Mouse (Mus musculus) lung, embryonic 15.5 days (tissue): ENCODE results near the gene Opalin. TPM values are rescaled to one million over a fixed set of nuclear protein-coding genes. Genes with fewer than 3 reads are reported as not detected.

Source experiments
- ATAC-seq: fragments of 200-750 bp; cut with Nextera tagmentation; 2 replicates; pipeline ENCODE4 v1.8.0; 2017; ENCODE audit warnings: moderate number of reproducible peaks, borderline replicate concordance; ENCODE audit not compliant: low FRiP score, low TSS enrichment; ENCODE audit errors: extremely low read depth
- H3K27ac ChIP-seq: fragments of 300-500 bp; sonication (generic); 2 replicates; pipeline ENCODE4 v1.5.1; 2015; ENCODE audit warnings: moderate library complexity, mild to moderate bottlenecking, inconsistent platforms
- H3K27me3 ChIP-seq: fragments of 300-500 bp; sonication (generic); 2 replicates; pipeline ENCODE4 v1.6.1; 2015; ENCODE audit warnings: inconsistent platforms
- H3K36me3 ChIP-seq: fragments of 300-500 bp; sonication (generic); 2 replicates; pipeline ENCODE4 v1.6.1; 2015; ENCODE audit warnings: inconsistent platforms
- H3K4me1 ChIP-seq: fragments of 300-500 bp; sonication (generic); 2 replicates; pipeline ENCODE4 v1.6.1; 2015; ENCODE audit warnings: inconsistent platforms
- H3K4me2 ChIP-seq: fragments of 300-500 bp; sonication (generic); 2 replicates; pipeline ENCODE4 v1.6.1; 2015; ENCODE audit warnings: inconsistent platforms, mild to moderate bottlenecking, moderate library complexity
- H3K4me3 ChIP-seq: fragments of 300-500 bp; sonication (generic); 2 replicates; pipeline ENCODE4 v1.5.1; 2015; ENCODE audit warnings: mild to moderate bottlenecking, inconsistent platforms
- H3K9ac ChIP-seq: fragments of 300-500 bp; sonication (generic); 2 replicates; pipeline ENCODE4 v1.6.1; 2015; ENCODE audit warnings: inconsistent platforms
- H3K9me3 ChIP-seq: fragments of 300-500 bp; sonication (generic); 2 replicates; pipeline ENCODE4 v1.6.1; 2016; ENCODE audit warnings: inconsistent platforms
- WGBS: fragments of 180-500 bp; shearing (Covaris S2); methylation state at CpG from one replicate; pipeline ENCODE4 v1.1.7; 2015; 5-methylcytosine and 5-hydroxymethylcytosine counted together
- polyA plus RNA-seq: library from polyadenylated mRNA; unstranded; fragments of >200 nt; fragmentation: Nextera tagmentation; extraction: Ambion mirVana; gene quantifications from 2 replicates; pipeline ENCODE4 v1.2.1, GENCODE M21; 2015

The Opalin gene
- polyA plus RNA-seq, 1 experiment from 2014 or later = not detected

GRCm38 (mm10) chr19:41073746-41074455 is 3.0 kb downstream of the Opalin start:
- H3K9me3 ChIP-seq = no peaks in the 10 kb centered on the region
- H3K9ac ChIP-seq = no peak overlapping the region
- H3K27ac ChIP-seq = no peak overlapping the region
- H3K27me3 ChIP-seq = no peaks in the 10 kb centered on the region
- no peaks in the 10 kb centered on the region for H3K4me1 ChIP-seq
- H3K4me3 ChIP-seq = no peak overlapping the region
- no peak for ATAC-seq
- WGBS = 81% methylated on average over 14 of the region's 14 CpGs
- no peak overlapping the region for H3K4me2 ChIP-seq
- H3K36me3 ChIP-seq = no peaks in the 10 kb centered on the region

- H3K4me1 ChIP-seq = no peaks in the 10 kb centered on the region
- no peak overlapping the region for H3K9ac ChIP-seq
- H3K27ac ChIP-seq = no peak overlapping the region
- no peak overlapping the region for H3K4me3 ChIP-seq
- H3K36me3 ChIP-seq = no peaks in the 10 kb centered on the region
- WGBS = 7% methylated on average over 8 of the region's 8 CpGs
- ATAC-seq = peak; percentile 31; the same call in 1 of the 2 replicates
- H3K27me3 ChIP-seq = no peaks in the 10 kb centered on the region
- H3K4me2 ChIP-seq = no peak overlapping the region
- H3K9me3 ChIP-seq = no peaks in the 10 kb centered on the region
Measured at GRCm38 (mm10) chr19:41071500-41071899, 5.4 kb downstream of the Opalin start.

- WGBS = 54% methylated on average over 4 of the region's 4 CpGs
- Histone ChIP-seq H3K9ac (no peak overlapping the region), H3K9me3 (no peaks in the 10 kb centered on the region), H3K4me1 (0 out of 2 replicates have a peak, but pooled peaks cover 4% of the 10 kb centered on the region), H3K36me3 (no peaks in the 10 kb centered on the region), H3K4me2 (no peak overlapping the region), H3K4me3 (no peak overlapping the region), H3K27me3 (no peaks in the 10 kb centered on the region), H3K27ac (no peak overlapping the region)
- no peak for ATAC-seq
Measured at GRCm38 (mm10) chr19:41054702-41055101, 22.2 kb downstream of the Opalin start.

- no peaks in the 10 kb centered on the region for H3K27me3 ChIP-seq
- H3K4me1 ChIP-seq = 0 out of 2 replicates have a peak, but pooled peaks cover 4% of the 10 kb centered on the region
- H3K9me3 ChIP-seq = no peaks in the 10 kb centered on the region
- H3K36me3 ChIP-seq = no peaks in the 10 kb centered on the region
- 32% methylated on average over 10 of the region's 10 CpGs for WGBS
- H3K9ac ChIP-seq = no peak overlapping the region
- no peak overlapping the region for H3K4me2 ChIP-seq
- H3K27ac ChIP-seq = no peak overlapping the region
- no peak for ATAC-seq
- H3K4me3 ChIP-seq = no peak overlapping the region
Measured at GRCm38 (mm10) chr19:41053530-41053929, 23.4 kb downstream of the Opalin start.

- H3K9ac ChIP-seq = no peak overlapping the region
- no peak overlapping the region for H3K4me2 ChIP-seq
- ATAC-seq = no peak
- no peaks in the 10 kb centered on the region for H3K36me3 ChIP-seq
- H3K27me3 ChIP-seq = no peaks in the 10 kb centered on the region
- peak overlapping the region; percentile 26; the same call in 1 of the 2 replicates for H3K27ac ChIP-seq
- no peaks in the 10 kb centered on the region for H3K9me3 ChIP-seq
- 45% methylated on average over 5 of the region's 5 CpGs for WGBS
- H3K4me3 ChIP-seq = no peak overlapping the region
- 0 out of 2 replicates have a peak, but pooled peaks cover 4% of the 10 kb centered on the region for H3K4me1 ChIP-seq
Measured at GRCm38 (mm10) chr19:41052247-41052646, 24.7 kb downstream of the Opalin start.

GRCm38 (mm10) chr19:41051714-41052113 is 25.2 kb downstream of the Opalin start:
- no peak for ATAC-seq
- no peaks in the 10 kb centered on the region for H3K9me3 ChIP-seq
- H3K27ac ChIP-seq = no peak overlapping the region
- H3K4me1 ChIP-seq = 0 out of 2 replicates have a peak, but pooled peaks cover 4% of the 10 kb centered on the region
- H3K4me3 ChIP-seq = no peak overlapping the region
- 76% methylated on average over 1 of the region's 1 CpGs for WGBS
- no peaks in the 10 kb centered on the region for H3K27me3 ChIP-seq
- no peaks in the 10 kb centered on the region for H3K36me3 ChIP-seq
- no peak overlapping the region for H3K9ac ChIP-seq
- no peak overlapping the region for H3K4me2 ChIP-seq

GRCm38 (mm10) chr19:41048187-41048559 is 28.7 kb downstream of the Opalin start:
- Histone ChIP-seq H3K27me3 (no peaks in the 10 kb centered on the region), H3K9me3 (no peaks in the 10 kb centered on the region), H3K27ac (no peak overlapping the region), H3K4me2 (no peak overlapping the region), H3K9ac (no peak overlapping the region), H3K4me3 (no peak overlapping the region), H3K4me1 (0 out of 2 replicates have a peak, but pooled peaks cover 4% of the 10 kb centered on the region), H3K36me3 (no peaks in the 10 kb centered on the region)
- ATAC-seq = no peak
- 55% methylated on average over 3 of the region's 3 CpGs for WGBS

GRCm38 (mm10) chr19:41047437-41048186 is 29.3 kb downstream of the Opalin start:
- ATAC-seq = no peak
- Histone ChIP-seq H3K4me2 (no peak overlapping the region), H3K9me3 (no peaks in the 10 kb centered on the region), H3K4me3 (no peak overlapping the region), H3K27ac (no peak overlapping the region), H3K27me3 (no peaks in the 10 kb centered on the region), H3K36me3 (no peaks in the 10 kb centered on the region), H3K4me1 (0 out of 2 replicates have a peak, but pooled peaks cover 4% of the 10 kb centered on the region), H3K9ac (no peak overlapping the region)
- 69% methylated on average over 9 of the region's 9 CpGs for WGBS

GRCm38 (mm10) chr19:41045091-41045770 is 31.7 kb downstream of the Opalin start:
- Histone ChIP-seq H3K36me3 (no peaks in the 10 kb centered on the region), H3K4me3 (no peak overlapping the region), H3K9me3 (no peaks in the 10 kb centered on the region), H3K27ac (no peak overlapping the region), H3K4me2 (peak overlapping the region; percentile 27; the same call in 1 of the 2 replicates), H3K27me3 (no peaks in the 10 kb centered on the region), H3K4me1 (no peaks in the 10 kb centered on the region), H3K9ac (no peak overlapping the region)
- peak; percentile 55; the same call in 1 of the 2 replicates for ATAC-seq
- WGBS = 24% methylated on average over 10 of the region's 10 CpGs

- no peaks in the 10 kb centered on the region for H3K4me1 ChIP-seq
- no peaks in the 10 kb centered on the region for H3K27me3 ChIP-seq
- H3K9ac ChIP-seq = no peak overlapping the region
- H3K27ac ChIP-seq = no peak overlapping the region
- H3K4me3 ChIP-seq = no peak overlapping the region
- H3K9me3 ChIP-seq = no peaks in the 10 kb centered on the region
- no peaks in the 10 kb centered on the region for H3K36me3 ChIP-seq
- no peak for ATAC-seq
- 64% methylated on average over 7 of the region's 7 CpGs for WGBS
- H3K4me2 ChIP-seq = no peak overlapping the region
Measured at GRCm38 (mm10) chr19:41039110-41039509, 37.8 kb downstream of the Opalin start.

- Histone ChIP-seq H3K4me1 (no peaks in the 10 kb centered on the region), H3K4me2 (no peak overlapping the region), H3K27me3 (no peaks in the 10 kb centered on the region), H3K4me3 (no peak overlapping the region), H3K9me3 (no peaks in the 10 kb centered on the region), H3K27ac (no peak overlapping the region), H3K9ac (no peak overlapping the region), H3K36me3 (no peaks in the 10 kb centered on the region)
- no peak for ATAC-seq
- 43% methylated on average over 4 of the region's 4 CpGs for WGBS
Measured at GRCm38 (mm10) chr19:41035809-41036551, 40.9 kb downstream of the Opalin start.
